Comparison of ENCODE assay signal across 6 mouse cellular contexts in the genomic region with DNA sequence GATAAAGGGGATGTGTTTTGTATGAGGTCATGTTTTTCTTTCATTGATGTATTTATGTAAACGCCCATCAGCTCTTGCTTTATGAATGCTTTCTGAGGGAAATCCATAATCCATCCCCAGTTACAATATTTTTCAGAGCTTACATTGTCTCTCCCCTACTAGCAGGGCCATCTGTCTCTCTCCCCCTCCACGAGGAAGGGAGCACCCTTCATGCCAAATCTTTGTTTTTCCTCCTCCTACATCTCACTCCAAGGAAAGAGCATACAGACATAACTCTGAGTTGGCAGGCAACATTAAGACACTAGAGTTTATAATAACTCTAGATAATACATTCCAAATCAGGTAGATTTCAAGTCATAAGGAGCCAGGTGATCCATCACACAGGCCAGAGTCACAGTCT.
"Had no signal": no experiment of that assay in that cellular context is flagged by ENCODE, and none has a peak within 500 bp of the region (broad histone marks: within the 10 kb centered on the region; RNA-seq: fewer than 3 reads in every experiment).

No protein-coding gene starts in this region.

- DNase-seq: kidney, adult 8-10 months; kidney, postnatal 25 days; lung, adult 2 months; lung, postnatal 36 days; thymus, adult 18-20 months; thymus, postnatal 14 days had no signal
